Mouse (Mus musculus) lung, postnatal 0 days (tissue): ENCODE results near the gene Gm20388.

Experiments used
- CTCF ChIP-seq: IDR thresholded peaks from 2 replicates; pipeline ENCODE4 v1.5.1; 2016; ENCODE audit warnings: antibody characterized with exemption, mild to moderate bottlenecking
- EP300 ChIP-seq: IDR thresholded peaks from 2 replicates; pipeline ENCODE4 v1.6.1; 2016; ENCODE audit warnings: antibody characterized with exemption, mild to moderate bottlenecking, control low read depth

GRCm38 (mm10) chr8:121229550-121229949, 1318.9 kb downstream of the Gm20388 start:
- TF ChIP-seq CTCF, result no peak
- TF ChIP-seq EP300, result no peak
